Mouse (Mus musculus) lung, adult 2 months (tissue): ENCODE results near the gene Sirt4. TPM values are rescaled to one million over a fixed set of nuclear protein-coding genes. Genes with fewer than 3 reads are reported as not detected.

Experiments used
- DNase-seq: peaks from one replicate; pipeline ENCODE4 v3.0.0; 2022
- H3K4me1 ChIP-seq: fragments of 200-500 bp; 2 replicates; pipeline ENCODE4 v1.6.1; 2011; ENCODE audit warnings: low read length; ENCODE audit not compliant: control insufficient read depth, insufficient read depth
- H3K4me3 ChIP-seq: fragments of 200-500 bp; replicated peaks from 2 replicates; pipeline ENCODE3; 2011; ENCODE audit warnings: low read depth, mild to moderate bottlenecking, control low read depth, low read length; ENCODE audit errors: extremely low read depth
- CTCF ChIP-seq: fragments of 200-500 bp; IDR thresholded peaks from 2 replicates; pipeline ENCODE4 v1.5.1; 2011; ENCODE audit warnings: mild to moderate bottlenecking, low read length, control low read depth; ENCODE audit not compliant: insufficient read depth
- POLR2A ChIP-seq: fragments of 200-500 bp; IDR thresholded peaks from 2 replicates; pipeline ENCODE4 v1.6.1; 2011; ENCODE audit warnings: low read depth, mild to moderate bottlenecking, control low read depth, low read length, borderline replicate concordance; ENCODE audit errors: extremely low read depth
- WGBS: fragments of 180-500 bp; shearing (Covaris S2); methylation state at CpG from one replicate; pipeline ENCODE4 v1.1.7; 2018; 5-methylcytosine and 5-hydroxymethylcytosine counted together
- polyA plus RNA-seq: library from polyadenylated mRNA; depleted of rRNA; stranded (reverse); fragments of >200 nt; gene quantifications from 2 replicates; pipeline ENCODE4 v1.2.3, GENCODE M21; 2012

Gene Sirt4
- polyA plus RNA-seq, 1 experiment: 38.3 TPM

DNA sequence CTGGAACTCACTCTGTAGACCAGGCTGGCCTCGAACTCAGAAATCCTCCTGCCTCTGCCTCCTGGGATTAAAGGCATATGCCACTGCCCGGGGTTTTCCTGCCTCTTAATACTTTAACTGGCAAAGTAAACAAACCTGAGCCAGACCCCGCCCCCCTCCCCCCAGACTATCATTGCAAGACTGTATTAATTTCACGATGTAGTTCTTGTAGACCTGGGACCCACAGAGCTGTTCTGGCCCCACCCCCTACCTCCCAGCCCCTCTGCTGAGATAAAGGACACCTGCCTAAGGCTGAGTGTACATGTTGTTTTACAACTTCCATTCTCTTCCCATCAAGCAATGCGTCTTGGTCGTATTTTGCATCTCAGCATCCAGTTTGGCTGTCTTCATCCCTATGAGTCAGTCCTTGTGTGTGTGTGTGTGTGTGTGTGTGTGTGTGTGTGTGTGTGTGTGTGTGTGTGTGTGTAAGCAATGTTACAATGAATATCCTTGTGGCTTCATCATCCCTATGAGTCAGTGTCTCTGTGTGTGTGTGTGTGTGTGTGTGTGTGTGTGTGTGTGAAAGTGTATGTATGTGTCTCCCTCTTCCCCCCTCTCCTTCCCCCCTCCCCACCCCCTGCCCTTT lies 8.3 kb upstream of the Sirt4 start:
- 56% methylated on average over 6 of the region's 6 CpGs for WGBS
- DNase-seq: no peak
- peaks cover 6% of the 10 kb centered on the region for H3K4me1 ChIP-seq

DNA sequence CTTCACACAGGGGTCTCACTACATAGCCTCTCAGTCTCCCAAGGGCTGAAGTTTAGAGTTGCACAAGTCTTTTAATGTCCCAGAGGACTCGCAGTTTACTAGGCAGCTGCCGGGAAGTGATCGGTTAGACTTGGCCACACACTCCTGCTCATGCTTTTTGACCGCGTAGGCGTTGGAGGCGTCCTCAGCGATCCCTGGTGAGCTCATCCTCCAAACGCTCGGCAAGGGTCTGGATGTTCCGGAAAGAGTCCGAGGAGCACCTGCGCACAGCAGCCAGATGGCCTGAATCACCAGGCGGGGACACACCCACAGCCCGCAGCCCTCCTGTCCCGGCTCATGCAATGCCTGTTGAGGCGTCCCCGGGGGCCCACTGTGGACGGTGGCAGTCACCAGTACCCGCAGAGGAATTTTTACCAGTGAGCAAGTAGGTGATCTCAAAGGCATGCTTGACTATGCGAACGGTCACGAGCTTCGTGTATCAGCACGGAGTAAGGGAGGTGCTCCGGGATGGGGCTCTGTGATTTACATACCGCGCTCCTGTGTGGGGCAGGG lies 7.3 kb upstream of the Sirt4 start:
- Histone ChIP-seq H3K4me3 (peak overlapping the region; percentile 7), H3K4me1 (peaks cover 6% of the 10 kb centered on the region)
- 7% methylated on average over 28 of the region's 28 CpGs for WGBS
- DNase-seq: peak; percentile 41
- TF ChIP-seq CTCF (no peak), POLR2A (no peak)

More for the DNA sequence above, 8.3 kb upstream of the Sirt4 start:
- no peak overlapping the region for H3K4me3 ChIP-seq
- TF ChIP-seq CTCF: no peak
- no peak for TF ChIP-seq POLR2A

DNA sequence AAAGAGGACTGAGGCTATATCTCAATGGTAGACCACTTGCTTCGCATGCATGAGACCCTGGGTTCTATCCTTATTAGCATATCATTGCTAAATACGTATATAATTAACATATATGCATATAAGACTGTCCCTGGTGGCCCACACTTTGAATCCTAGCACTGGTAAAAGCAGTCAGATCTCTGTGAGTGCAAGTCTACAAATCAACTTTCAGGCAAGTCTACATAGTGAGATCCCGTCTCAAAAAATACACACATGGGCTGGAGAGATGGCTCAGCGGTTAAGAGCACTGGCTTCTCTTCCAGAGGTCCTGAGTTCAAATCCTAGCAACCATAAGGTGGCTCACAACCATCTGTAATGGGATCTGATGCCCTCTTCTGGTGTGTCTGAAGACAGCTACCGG lies 6.6 kb upstream of the Sirt4 start:
- 32% methylated on average over 5 of the region's 5 CpGs for WGBS

DNA sequence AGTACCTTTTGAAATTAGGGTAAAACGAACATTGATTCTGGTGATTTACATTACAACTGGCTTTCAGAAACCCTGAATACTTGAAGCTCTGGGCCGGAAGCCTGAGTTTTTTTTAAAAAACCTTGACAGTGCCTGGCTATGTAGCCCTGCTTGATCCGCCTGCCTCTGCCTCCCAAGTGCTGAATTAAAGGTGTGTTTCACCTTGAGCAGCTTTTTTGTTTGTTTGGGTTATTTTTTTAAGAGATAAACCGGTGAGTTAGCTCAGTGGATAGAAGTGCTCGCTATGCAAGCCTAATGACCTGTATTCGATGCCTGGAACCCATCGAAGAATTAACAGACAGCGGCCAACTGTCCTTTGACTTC lies 6.1 kb upstream of the Sirt4 start:
- TF ChIP-seq POLR2A (no peak), CTCF (no peak)
- Histone ChIP-seq H3K4me3 (no peak overlapping the region), H3K4me1 (peaks cover 6% of the 10 kb centered on the region)
- no peak for DNase-seq
- WGBS: 11% methylated on average over 8 of the region's 8 CpGs

More for the DNA sequence above, 6.6 kb upstream of the Sirt4 start:
- Histone ChIP-seq H3K4me1 (peaks cover 6% of the 10 kb centered on the region), H3K4me3 (no peak overlapping the region)
- DNase-seq: no peak
- TF ChIP-seq CTCF (no peak), POLR2A (no peak)

DNA sequence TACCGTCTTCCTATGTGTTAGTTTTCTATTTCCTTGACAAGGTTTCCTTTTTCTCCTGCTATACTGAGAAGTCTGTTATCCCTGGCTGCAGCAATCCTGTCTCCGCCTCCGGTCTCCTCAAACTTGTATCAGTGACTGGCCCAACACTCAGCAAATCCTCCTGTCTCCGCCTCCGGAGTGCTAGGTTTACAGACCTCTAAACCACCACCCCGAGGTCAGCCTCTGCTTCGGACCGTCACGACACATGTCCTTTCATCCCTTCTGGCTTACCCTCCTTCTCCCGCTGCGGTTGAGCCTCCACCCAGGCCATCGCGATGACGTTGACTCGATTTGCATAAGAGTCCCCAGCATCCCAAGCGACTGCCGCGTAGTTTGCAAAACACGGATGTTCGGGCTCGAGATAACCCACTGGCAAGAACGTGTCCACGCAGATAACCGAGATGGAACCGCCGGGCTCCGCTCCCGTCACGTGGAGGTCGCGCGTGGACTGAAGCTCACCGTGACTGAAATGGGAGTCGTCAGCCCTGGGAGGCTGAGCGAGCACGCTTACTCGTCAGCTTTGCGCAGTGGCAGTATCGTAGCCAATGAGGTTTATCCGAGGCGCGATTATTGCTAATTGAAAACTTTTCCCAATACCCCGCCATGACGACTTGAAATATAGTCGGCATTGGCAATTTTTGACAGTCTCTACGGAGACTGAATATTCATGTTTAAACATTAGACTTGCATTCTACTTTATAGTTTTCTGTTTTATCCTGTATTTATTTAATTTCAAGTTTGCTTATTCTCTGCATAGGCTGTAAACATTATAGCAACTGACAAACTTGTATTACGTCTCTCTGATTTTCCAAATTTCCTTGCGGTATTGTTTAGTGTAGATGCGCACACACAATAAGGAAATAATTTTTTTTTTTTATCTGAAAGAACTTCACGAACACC lies 5.4 kb upstream of the Sirt4 start:
- under 1% methylated on average over 50 of the region's 50 CpGs for WGBS

DNA sequence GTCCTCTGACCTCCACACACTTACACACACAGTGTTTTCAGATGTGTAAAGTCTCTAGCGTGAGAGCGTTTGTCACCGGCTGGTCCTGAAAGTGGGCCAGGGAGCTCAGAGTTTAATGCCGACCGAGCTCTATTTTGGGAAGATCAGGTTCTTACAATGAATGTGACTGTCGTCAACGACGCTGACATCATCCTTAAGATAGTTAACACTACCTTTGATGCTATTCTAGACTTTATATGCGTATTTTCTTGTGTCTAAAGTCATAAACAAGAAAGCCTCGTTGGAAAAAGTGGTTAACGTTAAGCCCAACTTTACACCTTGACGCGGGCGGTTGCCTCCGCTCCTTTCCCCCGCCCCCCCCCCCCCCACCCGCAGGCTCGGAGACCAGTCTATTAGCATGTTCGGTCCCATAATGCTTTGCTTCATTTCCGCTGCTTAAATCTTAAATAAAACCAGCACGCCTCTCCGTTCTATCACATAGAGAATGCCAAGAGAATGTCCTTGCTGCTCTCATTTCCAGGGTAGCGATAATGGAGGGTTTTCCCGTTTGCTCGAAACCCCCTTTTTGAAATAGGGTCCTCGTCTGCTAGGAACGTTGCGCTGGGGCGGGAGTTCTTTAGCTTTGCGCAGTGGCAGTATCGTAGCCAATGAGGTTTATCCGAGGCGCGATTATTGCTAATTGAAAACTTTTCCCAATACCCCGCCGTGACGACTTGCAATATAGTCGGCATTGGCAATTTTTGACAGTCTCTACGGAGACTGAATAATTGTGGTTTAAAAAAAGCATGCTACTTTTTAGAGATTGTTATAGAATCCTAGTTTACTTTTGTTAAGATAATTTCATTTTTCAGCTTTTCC lies 4.5 kb upstream of the Sirt4 start:
- DNase-seq: peak; percentile 86
- Histone ChIP-seq H3K4me3 (peak overlapping the region; percentile 80), H3K4me1 (peaks cover 6% of the 10 kb centered on the region)
- whole genome bisulfite sequencing: under 1% methylated on average over 38 of the region's 39 CpGs
- TF ChIP-seq POLR2A (peak; percentile 99), CTCF (no peak)

More for the DNA sequence above, 5.4 kb upstream of the Sirt4 start:
- Histone ChIP-seq H3K4me3 (peak overlapping the region; percentile 52), H3K4me1 (peaks cover 6% of the 10 kb centered on the region)
- peak; percentile 89 for DNase-seq
- TF ChIP-seq CTCF (no peak), POLR2A (peak; percentile 89)

DNA sequence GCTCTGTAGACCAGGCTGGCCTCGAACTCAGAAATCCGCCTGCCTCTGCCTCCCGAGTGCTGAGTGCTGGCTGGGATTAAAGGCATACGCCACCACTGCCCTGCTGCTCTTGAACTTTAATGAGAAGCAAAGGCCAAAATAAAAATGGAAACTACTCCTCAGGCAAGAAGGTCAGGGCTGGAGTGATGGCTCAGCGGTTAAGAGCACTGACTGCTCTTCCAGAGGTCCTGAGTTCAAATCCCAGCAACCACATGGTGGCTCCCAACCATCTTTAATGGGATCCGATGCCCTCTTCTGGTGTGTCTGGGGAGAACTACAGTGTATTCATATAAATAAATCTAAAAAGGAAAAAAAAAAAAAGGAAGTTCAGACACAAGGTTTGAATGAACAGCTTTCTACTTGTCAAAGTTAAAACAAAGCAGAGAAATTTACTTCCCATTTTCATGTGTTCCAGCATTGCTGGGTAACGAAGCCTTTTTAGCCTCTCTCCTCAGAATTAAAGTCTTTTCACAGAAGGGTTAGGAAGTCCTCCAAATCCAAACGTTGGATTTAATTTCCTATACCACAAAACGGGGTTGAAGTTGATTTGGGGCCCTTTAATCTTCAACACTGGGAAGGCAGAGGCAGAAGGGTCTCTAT lies 3.5 kb upstream of the Sirt4 start:
- Histone ChIP-seq H3K4me3 (no peak overlapping the region), H3K4me1 (peaks cover 8% of the 10 kb centered on the region)
- WGBS: 70% methylated on average over 9 of the region's 9 CpGs
- TF ChIP-seq POLR2A (no peak), CTCF (no peak)
- no peak for DNase-seq

DNA sequence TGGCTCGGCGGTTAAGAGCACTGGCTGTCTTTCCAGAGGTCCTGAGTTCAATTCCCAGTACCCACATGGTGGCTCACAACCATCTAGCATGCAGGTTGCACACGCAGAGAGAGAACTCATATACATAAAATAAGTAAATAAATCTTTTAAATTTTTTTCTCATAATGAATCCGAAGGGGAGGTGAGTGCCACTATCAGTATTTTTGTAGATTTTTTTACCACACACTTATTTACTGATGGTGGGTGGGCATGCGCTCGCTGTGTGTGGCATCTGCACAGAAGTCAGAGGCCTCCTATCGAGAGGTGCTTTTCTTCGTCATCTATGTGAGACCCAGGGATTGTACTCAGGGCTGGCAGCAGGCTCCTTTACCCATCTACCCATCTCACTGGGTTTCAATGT lies 2.8 kb upstream of the Sirt4 start:
- H3K4me3 ChIP-seq: no peak overlapping the region
- H3K4me1 ChIP-seq: peaks cover 8% of the 10 kb centered on the region
- TF ChIP-seq POLR2A (no peak), CTCF (no peak)
- no peak for DNase-seq
- 83% methylated on average over 8 of the region's 8 CpGs for WGBS

DNA sequence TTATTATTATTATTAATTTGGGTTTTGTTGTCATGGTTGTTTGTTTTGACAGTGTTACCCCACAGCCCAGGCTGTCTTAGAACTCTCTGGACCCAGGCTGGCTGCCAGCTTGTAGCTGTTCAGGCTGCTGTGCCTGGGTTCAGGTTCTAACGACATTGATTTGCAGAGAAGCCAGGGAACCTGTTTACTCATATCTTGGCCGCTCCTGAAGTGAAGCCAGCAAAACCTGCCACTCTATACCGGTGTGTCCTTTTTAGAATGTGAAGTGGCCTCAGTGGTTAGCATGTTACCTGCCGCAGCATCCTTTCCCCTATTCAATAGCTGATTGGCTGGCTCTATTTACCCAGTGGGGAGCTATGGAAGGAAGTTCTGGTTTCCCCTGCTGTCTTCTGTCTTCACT lies 2.2 kb upstream of the Sirt4 start:
- DNase-seq: no peak
- 43% methylated on average over 4 of the region's 4 CpGs for WGBS
- Histone ChIP-seq H3K4me3 (no peak overlapping the region), H3K4me1 (peaks cover 5% of the 10 kb centered on the region; the same call in 1 of the 2 replicates)
- no peak for TF ChIP-seq POLR2A
